Mouse (Mus musculus) MEL (cell line): ENCODE data around the gene Denr. TPM values are rescaled to one million over a fixed set of nuclear protein-coding genes. Genes with fewer than 3 reads are reported as not detected.

Source experiments
- DNase-seq: peaks from one replicate; pipeline ENCODE4 v3.0.0; 2011; ENCODE audit warnings: low read depth, low spot score
- H3K27ac ChIP-seq: 2 replicates; pipeline ENCODE4 v1.5.1; 2012; ENCODE audit warnings: low read depth, mild to moderate bottlenecking, control low read depth, low read length, moderate library complexity; ENCODE audit not compliant: control insufficient read depth
- H3K27me3 ChIP-seq, 2 experiments: fragments of 150-350 bp in 1 of 2; sonication (generic) in 1 of 2; 2 replicates each; pipeline ENCODE4 v1.6.1; 2012; ENCODE audit warnings: low read length in 2 of 2, mild to moderate bottlenecking in 2 of 2, improper control_type of control experiment in 1 of 2, moderate library complexity in 1 of 2; ENCODE audit not compliant: insufficient read depth in 2 of 2, control insufficient read depth in 1 of 2
- H3K36me3 ChIP-seq, 2 experiments: 2 replicates each; pipeline ENCODE4 v1.6.1; 2012 to 2014; ENCODE audit warnings: low read length in 2 of 2, improper control_type of control experiment in 1 of 2, inconsistent platforms in 1 of 2, mild to moderate bottlenecking in 1 of 2; ENCODE audit not compliant: insufficient read depth in 2 of 2, control insufficient read depth in 1 of 2
- H3K4me1 ChIP-seq, 2 experiments: fragments of 150-350 bp in 1 of 2; sonication (generic) in 1 of 2; 2 replicates each; pipeline ENCODE4 v1.6.1; 2012; ENCODE audit warnings: low read length in 2 of 2, improper control_type of control experiment in 1 of 2, mild to moderate bottlenecking in 1 of 2; ENCODE audit not compliant: insufficient read depth in 2 of 2, control insufficient read depth in 1 of 2
- H3K4me3 ChIP-seq, 2 experiments: fragments of 150-350 bp in 1 of 2; sonication (generic) in 1 of 2; 2 replicates each; pipeline ENCODE4 v1.5.1; 2012; ENCODE audit warnings: low read depth in 2 of 2, low read length in 2 of 2, mild to moderate bottlenecking in 2 of 2, moderate library complexity in 2 of 2, control low read depth in 1 of 2, improper control_type of control experiment in 1 of 2; ENCODE audit not compliant: control insufficient read depth in 1 of 2, insufficient read depth in 1 of 2
- H3K79me2 ChIP-seq: 2 replicates; pipeline ENCODE4 v1.6.1; 2012; ENCODE audit warnings: mild to moderate bottlenecking, low read length, moderate library complexity; ENCODE audit not compliant: control insufficient read depth, poor library complexity, insufficient read depth
- H3K9ac ChIP-seq: 2 replicates; pipeline ENCODE4 v1.6.1; 2012; ENCODE audit warnings: low read depth, mild to moderate bottlenecking, control low read depth, low read length, moderate library complexity; ENCODE audit not compliant: control insufficient read depth, poor library complexity, severe bottlenecking
- H3K9me3 ChIP-seq: fragments of 150-350 bp; sonication (generic); replicated peaks from 2 replicates; pipeline ENCODE4 v1.6.1; 2012; ENCODE audit warnings: mild to moderate bottlenecking, low read length, improper control_type of control experiment, moderate library complexity; ENCODE audit not compliant: insufficient read depth
- BHLHE40 ChIP-seq: IDR thresholded peaks from 2 replicates; pipeline ENCODE4 v1.6.1; 2012; ENCODE audit warnings: low read depth, mild to moderate bottlenecking, inconsistent platforms, low read length, improper control_type of control experiment, borderline replicate concordance
- CTCF ChIP-seq, 3 experiments: IDR thresholded peaks in 2 of 3; conservative IDR thresholded peaks in 1 of 3; 2 replicates each; pipeline ENCODE4 v1.5.1; 2011 to 2012; ENCODE audit warnings: low read length in 3 of 3, low read depth in 2 of 3, mild to moderate bottlenecking in 2 of 3, improper control_type of control experiment in 1 of 3, inconsistent platforms in 1 of 3, mixed read lengths in 1 of 3, moderate library complexity in 1 of 3; ENCODE audit not compliant: control insufficient read depth in 1 of 3, insufficient read depth in 1 of 3, poor library complexity in 1 of 3, severe bottlenecking in 1 of 3
- ELF1 ChIP-seq: IDR thresholded peaks from 2 replicates; pipeline ENCODE4 v1.6.1; 2014; ENCODE audit warnings: low read depth, mild to moderate bottlenecking, inconsistent platforms, low read length, improper control_type of control experiment, moderate library complexity
- ETS1 ChIP-seq: IDR thresholded peaks from 2 replicates; pipeline ENCODE4 v1.6.1; 2012; ENCODE audit warnings: low read depth, mild to moderate bottlenecking, inconsistent platforms, low read length, improper control_type of control experiment, moderate library complexity
- GABPA ChIP-seq: IDR thresholded peaks from 2 replicates; pipeline ENCODE4 v1.6.1; 2012; ENCODE audit warnings: low read depth, mild to moderate bottlenecking, inconsistent platforms, low read length, improper control_type of control experiment, moderate library complexity
- GATA1 ChIP-seq: IDR thresholded peaks from 2 replicates; pipeline ENCODE4 v1.6.1; 2011; ENCODE audit warnings: low read depth, low read length, improper control_type of control experiment
- HCFC1 ChIP-seq: IDR thresholded peaks from 2 replicates; pipeline ENCODE4 v1.6.1; 2012; ENCODE audit warnings: low read depth, mild to moderate bottlenecking, inconsistent platforms, low read length, improper control_type of control experiment, moderate library complexity
- KAT2A ChIP-seq: conservative IDR thresholded peaks from 2 replicates; pipeline ENCODE4 v1.6.1; 2012; ENCODE audit warnings: low read depth, low read length, improper control_type of control experiment, inconsistent platforms
- MAX ChIP-seq: IDR thresholded peaks from 2 replicates; pipeline ENCODE4 v1.6.1; 2011; ENCODE audit warnings: low read length, improper control_type of control experiment
- MYC ChIP-seq: IDR thresholded peaks from 2 replicates; pipeline ENCODE4 v1.6.1; 2011; ENCODE audit warnings: low read depth, mild to moderate bottlenecking, low read length, improper control_type of control experiment, moderate library complexity
- NELFE ChIP-seq: IDR thresholded peaks from 2 replicates; pipeline ENCODE4 v1.6.1; 2011; ENCODE audit warnings: low read depth, low read length, improper control_type of control experiment
- SIN3A ChIP-seq: IDR thresholded peaks from 2 replicates; pipeline ENCODE4 v1.6.1; 2012; ENCODE audit warnings: low read length, improper control_type of control experiment, inconsistent platforms
- TAL1 ChIP-seq: IDR thresholded peaks from 2 replicates; pipeline ENCODE4 v1.6.1; 2012; ENCODE audit warnings: mild to moderate bottlenecking, inconsistent platforms, low read length, moderate library complexity, mixed read lengths
- TCF12 ChIP-seq: IDR thresholded peaks from 2 replicates; pipeline ENCODE4 v1.6.1; 2014; ENCODE audit warnings: low read depth, mild to moderate bottlenecking, inconsistent platforms, low read length, improper control_type of control experiment, moderate library complexity
- USF1 ChIP-seq: IDR thresholded peaks from 2 replicates; pipeline ENCODE4 v1.6.1; 2014; ENCODE audit warnings: low read depth, mild to moderate bottlenecking, inconsistent platforms, low read length, improper control_type of control experiment, moderate library complexity
- ZC3H11A ChIP-seq: IDR thresholded peaks from 2 replicates; pipeline ENCODE4 v1.6.1; 2012; ENCODE audit warnings: low read depth, mild to moderate bottlenecking, inconsistent platforms, low read length, improper control_type of control experiment
- ZKSCAN1 ChIP-seq: IDR thresholded peaks from 2 replicates; pipeline ENCODE4 v1.6.1; 2012; ENCODE audit warnings: low read depth, mild to moderate bottlenecking, inconsistent platforms, low read length, improper control_type of control experiment, moderate library complexity
- ZNF384 ChIP-seq: IDR thresholded peaks from 2 replicates; pipeline ENCODE4 v1.6.1; 2012; ENCODE audit warnings: low read depth, mild to moderate bottlenecking, inconsistent platforms, low read length, improper control_type of control experiment
- polyA plus RNA-seq, 2 experiments: library from polyadenylated mRNA; stranded (reverse) in 1 of 2; unstranded in 1 of 2; fragments of >175 nt in 1 of 2; fragments of >200 nt in 1 of 2; gene quantifications; 2 replicates each; pipeline versions ENCODE4 v1.2.1 to v1.2.4; 2012; ENCODE audit warnings: low replicate concordance in 2 of 2, low read depth in 1 of 2; ENCODE audit not compliant: insufficient read length in 2 of 2, insufficient read depth in 1 of 2, missing spikeins in 1 of 2
- total RNA-seq: library from RNA; depleted of rRNA; stranded (reverse); fragments of 300-350 nt; gene quantifications from 2 replicates; pipeline ENCODE4 v1.2.3, GENCODE M21; 2012

The Denr gene
- total and polyA plus RNA-seq, 3 experiments = 62.4 to 323 (median 109) TPM

GRCm38 (mm10) chr5:123973299-123974178 is 66.6 kb downstream of the Denr start, which contains the start of gene Hip1r (continued):
- TF ChIP-seq ZKSCAN1 = no peak
- TF ChIP-seq MYC = no peak
- TF ChIP-seq KAT2A = no peak
- no peak for TF ChIP-seq ETS1

GRCm38 (mm10) chr5:123974179-123974485 is 67.2 kb downstream of the Denr start:
- Histone ChIP-seq H3K4me3 (peak overlapping the region; percentile 97 to 100), H3K27me3 (no peaks in the 10 kb centered on the region), H3K9ac (peak overlapping the region; percentile 94), H3K36me3 (no peaks in the 10 kb centered on the region; a peak in 1 of 4 replicates), H3K79me2 (peaks cover 10% of the 10 kb centered on the region), H3K9me3 (no peaks in the 10 kb centered on the region), H3K27ac (peak overlapping the region; percentile 35)
- peak; percentile 44 for DNase-seq
- TF ChIP-seq TCF12 = no peak
- no peak for TF ChIP-seq NELFE
- TF ChIP-seq SIN3A = no peak; the same call in 1 of the 2 replicates
- no peak for TF ChIP-seq HCFC1
- no peak for TF ChIP-seq GABPA
- TF ChIP-seq TAL1 = no peak
- TF ChIP-seq ZKSCAN1 = no peak
- no peak; the same call in 1 of the 2 replicates for TF ChIP-seq MAX
- TF ChIP-seq CTCF (IDR thresholded peaks at IDR 0.05 in 2 of 3, conservative IDR thresholded peaks at IDR 0.05 in 1 of 3; ENCODE audit: control insufficient read depth in 1 of 3, insufficient read depth in 1 of 3, low read depth in 2 of 3, low read length in 3 of 3, poor library complexity in 1 of 3, severe bottlenecking in 1 of 3) = no peak
- TF ChIP-seq BHLHE40 = no peak
- TF ChIP-seq ZC3H11A = no peak
- TF ChIP-seq GATA1 = no peak
- TF ChIP-seq ELF1 = no peak
- TF ChIP-seq, all 39 proteins: peak for 0
- H3K4me1 ChIP-seq = peaks cover 0 to 6% of the 10 kb centered on the region in 2 experiments; a peak in 2 of 4 replicates

- DNase-seq = peak; percentile 62
- Histone ChIP-seq H3K9me3 (no peaks in the 10 kb centered on the region), H3K4me1 (peaks cover 0 to 6% of the 10 kb centered on the region in 2 experiments; a peak in 2 of 4 replicates), H3K4me3 (peak overlapping the region; percentile 97 to 100; a peak in 2 of 4 replicates), H3K79me2 (peaks cover 10% of the 10 kb centered on the region), H3K36me3 (no peaks in the 10 kb centered on the region; a peak in 1 of 4 replicates), H3K27me3 (no peaks in the 10 kb centered on the region), H3K27ac (no peak overlapping the region), H3K9ac (peak overlapping the region; percentile 19; the same call in 1 of the 2 replicates)
- no peak for TF ChIP-seq GABPA
- TF ChIP-seq USF1 = no peak
- peak; percentile 86 for TF ChIP-seq ZNF384
- TF ChIP-seq HCFC1 = no peak
- TF ChIP-seq TAL1 = no peak
Observed at GRCm38 (mm10) chr5:123974616-123975111, 67.7 kb downstream of the Denr start.
